Mouse (Mus musculus) spleen, embryonic (tissue): ENCODE measurements at regions not wholly inside any gene's neighbourhood (a gene's known extent, or its start where the extent isn't known, plus 50 kb on each side); places are given as distances from the start of the nearest gene placed in this dataset.

Experiments used
- CTCF ChIA-PET: fragments of 350-600 bp; sonication (Branson Sonifier 250); formaldehyde crosslinking; loops from one replicate; lab custom pipeline; 2022; lab: Charles Lee

GRCm38 (mm10) chr12:69456746-69457145 lies 84.5 kb upstream of the Gm9887 start:
- CTCF ChIA-PET, result no interaction called here

- CTCF ChIA-PET, result no interaction called here
Observed at GRCm38 (mm10) chr12:69456116-69456515, 83.9 kb upstream of the Gm9887 start.

- CTCF ChIA-PET, result no interaction called here
Observed at GRCm38 (mm10) chr12:69455566-69455965, 83.3 kb upstream of the Gm9887 start.

GRCm38 (mm10) chr12:69453544-69453943 lies 81.3 kb upstream of the Gm9887 start:
- CTCF ChIA-PET, result interaction anchor here (0.5 kb wide), 1 partner anchor 63 kb away, joined by 3 read pairs; no protein-coding TSS in a partner anchor

- CTCF ChIA-PET, result interaction anchor here (0.5 kb wide), 1 partner anchor 63 kb away, joined by 3 read pairs; no protein-coding TSS in a partner anchor
Observed at GRCm38 (mm10) chr12:69452986-69453385, 80.7 kb upstream of the Gm9887 start.

- CTCF ChIA-PET, result interaction anchor here (0.6 kb wide), 1 partner anchor 29 kb away, joined by 3 read pairs; no protein-coding TSS in a partner anchor
Observed at GRCm38 (mm10) chr12:69451110-69451509, 78.9 kb upstream of the Gm9887 start.

GRCm38 (mm10) chr12:69447962-69448767 lies 75.9 kb upstream of the Gm9887 start:
- CTCF ChIA-PET, result interaction anchor here (0.7 kb wide), 1 partner anchor 23 kb away, joined by 4 read pairs; no protein-coding TSS in a partner anchor

GRCm38 (mm10) chr12:69447322-69447827 lies 75.1 kb upstream of the Gm9887 start:
- CTCF ChIA-PET, result no interaction called here

GRCm38 (mm10) chr12:69446468-69447321 lies 74.4 kb upstream of the Gm9887 start:
- CTCF ChIA-PET, result interaction anchor here (0.6 to 1.3 kb wide), 7 partner anchors 15 to 919 kb away, joined by 3 to 27 read pairs (median 6); no protein-coding TSS in a partner anchor

GRCm38 (mm10) chr12:69446085-69446467 lies 73.8 kb upstream of the Gm9887 start:
- CTCF ChIA-PET, result interaction anchor here (0.6 to 1.3 kb wide), 7 partner anchors 15 to 920 kb away, joined by 3 to 27 read pairs (median 6); no protein-coding TSS in a partner anchor

- CTCF ChIA-PET, result no interaction called here
Observed at GRCm38 (mm10) chr12:69442321-69442720, 70.1 kb upstream of the Gm9887 start.

- CTCF ChIA-PET, result no interaction called here
Observed at GRCm38 (mm10) chr12:69441764-69442163, 69.5 kb upstream of the Gm9887 start.

GRCm38 (mm10) chr12:69438271-69438670 lies 66.0 kb upstream of the Gm9887 start:
- CTCF ChIA-PET, result interaction anchor here (0.6 to 0.7 kb wide), 2 partner anchors 19 to 146 kb away, joined by 5 to 6 read pairs; no protein-coding TSS in a partner anchor

- CTCF ChIA-PET, result interaction anchor here (0.6 kb wide), 1 partner anchor 47 kb away, joined by 3 read pairs; no protein-coding TSS in a partner anchor
Observed at GRCm38 (mm10) chr12:69436839-69437501, 64.7 kb upstream of the Gm9887 start.

GRCm38 (mm10) chr12:69434315-69434714 lies 62.1 kb upstream of the Gm9887 start:
- CTCF ChIA-PET, result no interaction called here

GRCm38 (mm10) chr12:69432086-69432485 lies 59.8 kb upstream of the Gm9887 start:
- CTCF ChIA-PET, result no interaction called here

- CTCF ChIA-PET, result no interaction called here
Observed at GRCm38 (mm10) chr12:69428108-69428507, 55.9 kb upstream of the Gm9887 start.

GRCm38 (mm10) chr12:69425610-69426009 lies 53.4 kb upstream of the Gm9887 start:
- CTCF ChIA-PET, result no interaction called here

GRCm38 (mm10) chr12:69424971-69425370 lies 52.7 kb upstream of the Gm9887 start:
- CTCF ChIA-PET, result interaction anchor here (0.5 kb wide), 1 partner anchor 23 kb away, joined by 4 read pairs; no protein-coding TSS in a partner anchor
